Mouse (Mus musculus): Measurements from ENCODE around the gene Tomm40. TPM values are rescaled to one million over a fixed set of nuclear protein-coding genes. Genes with fewer than 3 reads are reported as not detected.
A peak's percentile ranks its signal among the peaks of the same experiment; 100 is the strongest.

Tomm40 gene
- polyA plus RNA-seq, 1 experiment from 2014 or later: 81.5 TPM

GRCm38 (mm10) chr7:19746426-19747201 lies 31.4 kb upstream of the Tomm40 start:
- H3K9ac ChIP-seq (replicated peaks): no peak overlapping the region
- DNase-seq (peak; percentile 34), ATAC-seq (no peak)
- H3K36me3 ChIP-seq (replicated peaks; ENCODE audit: insufficient read depth, low read length): peaks cover 3% of the 10 kb centered on the region
- peak overlapping the region; percentile 90 for H3K4me2 ChIP-seq (ENCODE audit: low read depth, low read length)
- H3K27me3 ChIP-seq (ENCODE audit: insufficient read depth, low read length): no peaks in the 10 kb centered on the region
- H3K4me3 ChIP-seq (ENCODE audit: low read depth, low read length): peak overlapping the region; percentile 61; the same call in 1 of the 2 replicates
- 46% methylated on average over 6 of the region's 6 CpGs for WGBS (ENCODE audit: insufficient replicate concordance)
- peaks cover 50% of the 10 kb centered on the region for H3K4me1 ChIP-seq (ENCODE audit: insufficient read depth)
- TF ChIP-seq CTCF (IDR thresholded peaks at IDR 0.05; ENCODE audit: low read depth) (no peak), EP300 (IDR thresholded peaks at IDR 0.05; ENCODE audit: low read depth) (no peak)
- H3K27ac ChIP-seq (ENCODE audit: low read depth): peak overlapping the region; percentile 72; the same call in 1 of the 2 replicates
- no peaks in the 10 kb centered on the region for H3K9me3 ChIP-seq (ENCODE audit: low read length)

GRCm38 (mm10) chr7:19745971-19746370 lies 30.7 kb upstream of the Tomm40 start:
- peaks cover 52% of the 10 kb centered on the region for H3K4me1 ChIP-seq (ENCODE audit: insufficient read depth)
- H3K9me3 ChIP-seq (ENCODE audit: low read length): no peaks in the 10 kb centered on the region
- H3K27ac ChIP-seq (ENCODE audit: low read depth): no peak overlapping the region
- ATAC-seq (no peak), DNase-seq (no peak)
- no peak overlapping the region for H3K4me3 ChIP-seq (ENCODE audit: low read depth, low read length)
- no peak for TF ChIP-seq CTCF (IDR thresholded peaks at IDR 0.05; ENCODE audit: low read depth)
- no peak for TF ChIP-seq EP300 (IDR thresholded peaks at IDR 0.05; ENCODE audit: low read depth)
- 70% methylated on average over 9 of the region's 10 CpGs for WGBS (ENCODE audit: insufficient replicate concordance)
- H3K9ac ChIP-seq (replicated peaks): no peak overlapping the region
- H3K4me2 ChIP-seq (ENCODE audit: low read depth, low read length): no peak overlapping the region
- H3K27me3 ChIP-seq (ENCODE audit: insufficient read depth, low read length): no peaks in the 10 kb centered on the region
- H3K36me3 ChIP-seq (replicated peaks; ENCODE audit: insufficient read depth, low read length): peaks cover 3% of the 10 kb centered on the region

- peak; percentile 40 for DNase-seq
Observed at GRCm38 (mm10) chr7:19744590-19745385, 29.6 kb upstream of the Tomm40 start.

GRCm38 (mm10) chr7:19743791-19744190 lies 28.6 kb upstream of the Tomm40 start:
- 72% methylated on average over 6 of the region's 6 CpGs for WGBS (ENCODE audit: insufficient replicate concordance)
- H3K4me1 ChIP-seq (ENCODE audit: insufficient read depth): peaks cover 37% of the 10 kb centered on the region
- H3K27me3 ChIP-seq (ENCODE audit: insufficient read depth, low read length): no peaks in the 10 kb centered on the region
- H3K9ac ChIP-seq (replicated peaks): no peak overlapping the region
- ATAC-seq: no peak
- no peak for DNase-seq
- peaks cover 3% of the 10 kb centered on the region for H3K36me3 ChIP-seq (replicated peaks; ENCODE audit: insufficient read depth, low read length)
- TF ChIP-seq EP300 (IDR thresholded peaks at IDR 0.05; ENCODE audit: low read depth) (no peak), CTCF (IDR thresholded peaks at IDR 0.05; ENCODE audit: low read depth) (no peak)
- no peak overlapping the region for H3K27ac ChIP-seq (ENCODE audit: low read depth)
- no peak overlapping the region for H3K4me2 ChIP-seq (ENCODE audit: low read depth, low read length)
- no peaks in the 10 kb centered on the region for H3K9me3 ChIP-seq (ENCODE audit: low read length)
- H3K4me3 ChIP-seq (ENCODE audit: low read depth, low read length): no peak overlapping the region

More at GRCm38 (mm10) chr7:19744590-19745385, 29.6 kb upstream of the Tomm40 start:
- WGBS (ENCODE audit: insufficient replicate concordance): 50% methylated on average over 14 of the region's 14 CpGs
- H3K4me3 ChIP-seq (ENCODE audit: low read depth, low read length): no peak overlapping the region
- TF ChIP-seq EP300 (IDR thresholded peaks at IDR 0.05; ENCODE audit: low read depth) (no peak), CTCF (IDR thresholded peaks at IDR 0.05; ENCODE audit: low read depth) (no peak)
- ATAC-seq: no peak
- no peak overlapping the region; the same call in 1 of the 2 replicates for H3K27ac ChIP-seq (ENCODE audit: low read depth)
- H3K27me3 ChIP-seq (ENCODE audit: insufficient read depth, low read length): no peaks in the 10 kb centered on the region
- H3K9ac ChIP-seq (replicated peaks): 0 out of 2 replicates have a peak overlapping the region, but pooled peaks have one; percentile 16
- H3K4me1 ChIP-seq (ENCODE audit: insufficient read depth): peaks cover 45% of the 10 kb centered on the region
- H3K9me3 ChIP-seq (ENCODE audit: low read length): no peaks in the 10 kb centered on the region
- peaks cover 3% of the 10 kb centered on the region for H3K36me3 ChIP-seq (replicated peaks; ENCODE audit: insufficient read depth, low read length)
- no peak overlapping the region for H3K4me2 ChIP-seq (ENCODE audit: low read depth, low read length)

DNA sequence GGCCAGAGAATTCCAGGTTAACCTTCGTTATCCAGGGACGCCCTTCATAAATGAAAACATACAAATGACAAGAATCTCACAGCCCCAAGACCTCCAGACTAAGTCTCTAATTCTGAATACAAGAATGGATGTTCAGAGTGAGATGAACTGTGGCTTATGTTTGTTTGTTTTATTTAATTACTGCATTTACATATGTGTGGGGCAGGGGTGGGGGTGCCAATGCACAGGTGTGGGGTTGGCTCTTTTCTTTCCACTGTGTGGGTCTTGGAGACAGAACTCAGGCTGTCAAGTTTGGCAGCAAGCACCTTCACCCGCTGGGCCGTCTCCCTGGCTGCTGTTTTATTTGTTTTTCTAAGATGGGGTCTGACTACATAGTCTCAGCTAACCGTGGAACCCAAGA lies 27.2 kb upstream of the Tomm40 start:
- H3K36me3 ChIP-seq (replicated peaks; ENCODE audit: insufficient read depth, low read length): peaks cover 4% of the 10 kb centered on the region
- no peak overlapping the region for H3K27ac ChIP-seq (ENCODE audit: low read depth)
- peaks cover 28% of the 10 kb centered on the region for H3K4me1 ChIP-seq (ENCODE audit: insufficient read depth)
- H3K27me3 ChIP-seq (ENCODE audit: insufficient read depth, low read length): no peaks in the 10 kb centered on the region
- no peak overlapping the region for H3K4me3 ChIP-seq (ENCODE audit: low read depth, low read length)
- no peak for ATAC-seq
- no peak overlapping the region for H3K4me2 ChIP-seq (ENCODE audit: low read depth, low read length)
- DNase-seq: no peak
- 62% methylated on average over 5 of the region's 5 CpGs for WGBS (ENCODE audit: insufficient replicate concordance)
- TF ChIP-seq CTCF (IDR thresholded peaks at IDR 0.05; ENCODE audit: low read depth): no peak
- no peak overlapping the region for H3K9ac ChIP-seq (replicated peaks)
- no peaks in the 10 kb centered on the region for H3K9me3 ChIP-seq (ENCODE audit: low read length)

GRCm38 (mm10) chr7:19741329-19742031 lies 26.2 kb upstream of the Tomm40 start:
- Histone ChIP-seq H3K4me3 (ENCODE audit: low read depth, low read length) (no peak overlapping the region), H3K4me2 (ENCODE audit: low read depth, low read length) (no peak overlapping the region), H3K27me3 (ENCODE audit: insufficient read depth, low read length) (no peaks in the 10 kb centered on the region), H3K36me3 (replicated peaks; ENCODE audit: insufficient read depth, low read length) (peaks cover 7% of the 10 kb centered on the region), H3K9ac (replicated peaks) (no peak overlapping the region), H3K4me1 (ENCODE audit: insufficient read depth) (peaks cover 21% of the 10 kb centered on the region), H3K9me3 (ENCODE audit: low read length) (no peaks in the 10 kb centered on the region), H3K27ac (ENCODE audit: low read depth) (no peak overlapping the region)
- ATAC-seq: no peak
- TF ChIP-seq EP300 (IDR thresholded peaks at IDR 0.05; ENCODE audit: low read depth): no peak
- no peak for TF ChIP-seq CTCF (IDR thresholded peaks at IDR 0.05; ENCODE audit: low read depth)
- WGBS (ENCODE audit: insufficient replicate concordance): 29% methylated on average over 8 of the region's 8 CpGs
- no peak for DNase-seq

Data from liver, postnatal 0 days (tissue).